Mouse (Mus musculus): ENCODE measurements around the gene Pik3ap1. TPM values are rescaled to one million over a fixed set of nuclear protein-coding genes. Genes with fewer than 3 reads are reported as not detected.

Pik3ap1 gene
- 0.02 TPM in 2 replicates for polyA plus RNA-seq (2012)

GRCm38 (mm10) chr19:41384922-41385508, at the start of gene Pik3ap1:
TSS of gene Pik3ap1 (minus strand) at chr19:41385102.
- no peak for TF ChIP-seq GATA1 (IDR thresholded peaks at IDR 0.05; ENCODE audit: low read length)

GRCm38 (mm10) chr19:41421264-41421663, 36.4 kb upstream of the Pik3ap1 start:
- TF ChIP-seq GATA1 (IDR thresholded peaks at IDR 0.05; ENCODE audit: low read length) = no peak

- TF ChIP-seq GATA1 (IDR thresholded peaks at IDR 0.05; ENCODE audit: low read length) = no peak
These were observed 33.9 kb upstream of the Pik3ap1 start for GRCm38 (mm10) chr19:41418786-41419185.

GRCm38 (mm10) chr19:41417995-41418394, 33.1 kb upstream of the Pik3ap1 start:
- TF ChIP-seq GATA1 (IDR thresholded peaks at IDR 0.05; ENCODE audit: low read length) = no peak

GRCm38 (mm10) chr19:41416201-41416600, 31.3 kb upstream of the Pik3ap1 start:
- TF ChIP-seq GATA1 (IDR thresholded peaks at IDR 0.05; ENCODE audit: low read length) = no peak

- TF ChIP-seq GATA1 (IDR thresholded peaks at IDR 0.05; ENCODE audit: low read length) = no peak
These were observed 17.7 kb upstream of the Pik3ap1 start for GRCm38 (mm10) chr19:41402603-41403002.

GRCm38 (mm10) chr19:41390856-41391255, 6.0 kb upstream of the Pik3ap1 start:
- TF ChIP-seq GATA1 (IDR thresholded peaks at IDR 0.05; ENCODE audit: low read length) = no peak

GRCm38 (mm10) chr19:41389351-41389750, 4.4 kb upstream of the Pik3ap1 start:
- TF ChIP-seq GATA1 (IDR thresholded peaks at IDR 0.05; ENCODE audit: low read length) = no peak

GRCm38 (mm10) chr19:41388242-41388641, 3.3 kb upstream of the Pik3ap1 start:
- TF ChIP-seq GATA1 (IDR thresholded peaks at IDR 0.05; ENCODE audit: low read length) = no peak

GRCm38 (mm10) chr19:41387262-41387661, 2.4 kb upstream of the Pik3ap1 start:
- TF ChIP-seq GATA1 (IDR thresholded peaks at IDR 0.05; ENCODE audit: low read length) = no peak

- no peak for TF ChIP-seq GATA1 (IDR thresholded peaks at IDR 0.05; ENCODE audit: low read length)
These were observed 473 bp downstream of the Pik3ap1 start for GRCm38 (mm10) chr19:41384406-41384851.

GRCm38 (mm10) chr19:41382391-41382978, 2.4 kb downstream of the Pik3ap1 start:
- TF ChIP-seq GATA1 (IDR thresholded peaks at IDR 0.05; ENCODE audit: low read length) = no peak

- no peak for TF ChIP-seq GATA1 (IDR thresholded peaks at IDR 0.05; ENCODE audit: low read length)
These were observed 3.2 kb downstream of the Pik3ap1 start for GRCm38 (mm10) chr19:41381581-41382239.

- no peak for TF ChIP-seq GATA1 (IDR thresholded peaks at IDR 0.05; ENCODE audit: low read length)
These were observed 5.7 kb downstream of the Pik3ap1 start for GRCm38 (mm10) chr19:41379195-41379594.

GRCm38 (mm10) chr19:41375791-41376190, 9.1 kb downstream of the Pik3ap1 start:
- no peak for TF ChIP-seq GATA1 (IDR thresholded peaks at IDR 0.05; ENCODE audit: low read length)

GRCm38 (mm10) chr19:41375096-41375495, 9.8 kb downstream of the Pik3ap1 start:
- TF ChIP-seq GATA1 (IDR thresholded peaks at IDR 0.05; ENCODE audit: low read length) = no peak

- no peak for TF ChIP-seq GATA1 (IDR thresholded peaks at IDR 0.05; ENCODE audit: low read length)
These were observed 10.2 kb downstream of the Pik3ap1 start for GRCm38 (mm10) chr19:41374658-41375057.

All from G1E-ER4 (cell line).